Mouse (Mus musculus) heart, postnatal 14 days (tissue): ENCODE results near the gene Stag3. TPM values are rescaled to one million over a fixed set of nuclear protein-coding genes. Genes with fewer than 3 reads are reported as not detected.
A peak's percentile ranks its signal among the peaks of the same experiment; 100 is the strongest.

Source experiments
- DNase-seq, 2 experiments: peaks; one replicate each; pipeline ENCODE4 v3.0.0; 2021 to 2022
- intact Hi-C: fragments of 180-260 bp; cut with DNase I; formaldehyde crosslinking; loops from one replicate; pipeline ENCODE4 v1.15.1; 2025
- long read RNA-seq, 2 experiments: library from polyadenylated mRNA; stranded (forward); transcript quantifications; one replicate each; pipeline ENCODE4 v2.0.0; 2021
- total RNA-seq, 2 experiments: library from RNA; stranded (reverse); gene quantifications; 2 replicates each; pipeline ENCODE4 v1.2.3; 2021

Stag3 gene
- total RNA-seq, result under 1 TPM; 0.14 to 0.34 TPM
- long read RNA-seq, experiment 1, result 0 reads
- long read RNA-seq, experiment 2, result 0 reads

DNA sequence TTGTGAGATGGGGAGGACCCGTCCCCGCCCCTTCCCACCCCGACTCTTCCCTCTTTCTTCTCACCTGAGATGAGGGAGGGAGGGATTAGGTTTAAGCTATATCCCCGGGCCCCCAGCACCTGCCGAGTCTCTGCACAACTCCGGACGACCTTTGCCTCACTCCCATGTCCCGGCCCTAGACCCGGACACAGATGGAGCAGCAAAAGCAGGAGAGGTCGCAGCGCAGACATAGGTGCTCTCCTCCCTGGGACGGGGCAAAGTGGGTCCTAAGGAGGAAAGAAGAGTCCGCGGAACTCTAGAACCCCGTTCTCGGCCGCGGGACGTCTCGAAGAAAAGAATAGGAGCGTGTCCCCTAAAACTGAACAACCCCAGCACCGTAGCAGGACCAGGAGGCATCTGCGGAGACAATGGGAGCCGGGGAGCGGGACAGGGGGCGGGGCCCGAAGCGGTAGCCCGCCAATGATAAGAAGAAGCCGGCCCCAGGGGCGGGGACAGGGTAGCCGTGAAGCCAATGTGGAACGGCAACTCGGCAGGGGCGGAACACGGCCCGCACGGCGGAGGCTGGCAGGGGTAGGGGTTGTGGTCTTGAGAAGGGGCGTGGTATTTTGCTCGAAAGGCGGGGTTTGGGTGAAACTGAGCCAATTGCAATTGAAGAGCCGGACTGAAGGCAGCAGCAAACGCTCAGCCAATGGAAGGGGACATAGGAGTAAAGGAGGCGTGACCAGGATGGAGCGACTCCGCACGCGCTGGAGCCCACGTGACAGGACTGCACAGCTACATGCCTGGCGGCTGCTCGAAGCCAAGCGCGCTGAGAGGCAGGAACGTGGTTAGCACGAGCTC lies at the start of gene Stag3, which contains the start of the genes Gm43720 and Gpc2:
Stag3 (plus strand) TSS at position 656 of the 840 bp plus-strand sequence.
Gm43720 (minus strand) TSS at position 374 of the 840 bp plus-strand sequence.
Gpc2 (minus strand) TSS at position 421 of the 840 bp plus-strand sequence.
- intact Hi-C loops, result no loop called here
- peak; percentile 80 to 81 for DNase-seq

DNA sequence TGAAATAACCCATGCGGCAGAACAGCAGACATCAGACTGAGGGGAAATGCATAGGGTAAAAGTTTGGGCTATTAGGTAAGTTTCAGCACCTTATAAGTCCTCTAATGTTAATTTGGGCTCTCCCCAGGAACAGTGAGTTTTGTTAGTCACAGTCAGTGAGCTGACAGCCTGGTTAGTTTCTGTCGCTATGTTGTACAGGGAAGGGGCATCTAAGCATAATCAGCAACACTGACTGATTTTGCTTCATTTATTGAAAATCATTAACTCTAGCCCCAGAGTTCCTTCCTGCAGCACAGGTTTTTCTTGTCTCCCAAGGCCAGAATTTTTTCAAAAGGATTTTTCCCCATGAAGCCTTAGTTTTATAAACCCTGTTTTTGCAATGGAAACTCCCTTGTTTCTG lies 46.3 kb upstream of the Stag3 start:
- intact Hi-C loops, result no loop called here
- DNase-seq, result no peak

DNA sequence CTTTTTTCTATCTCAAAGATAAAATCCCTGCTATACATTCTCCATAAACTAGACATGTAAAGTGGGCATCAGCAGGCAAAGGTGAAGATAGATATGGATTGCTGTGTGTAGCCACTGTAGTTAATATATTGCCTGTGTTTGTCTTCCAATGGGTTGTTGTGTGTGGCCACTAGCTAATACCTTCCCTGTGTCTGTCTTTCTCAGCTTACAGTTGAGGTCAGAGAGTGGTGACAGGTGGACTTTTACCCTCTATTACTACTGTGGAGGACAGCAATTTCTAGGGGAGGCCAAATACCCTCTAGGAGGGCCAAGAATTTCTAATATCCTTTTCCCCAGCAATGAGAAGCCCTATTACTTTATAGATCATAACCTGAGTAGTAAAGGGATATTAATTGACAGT lies 45.8 kb upstream of the Stag3 start:
- intact Hi-C loops, result no loop called here
- DNase-seq, result no peak

DNA sequence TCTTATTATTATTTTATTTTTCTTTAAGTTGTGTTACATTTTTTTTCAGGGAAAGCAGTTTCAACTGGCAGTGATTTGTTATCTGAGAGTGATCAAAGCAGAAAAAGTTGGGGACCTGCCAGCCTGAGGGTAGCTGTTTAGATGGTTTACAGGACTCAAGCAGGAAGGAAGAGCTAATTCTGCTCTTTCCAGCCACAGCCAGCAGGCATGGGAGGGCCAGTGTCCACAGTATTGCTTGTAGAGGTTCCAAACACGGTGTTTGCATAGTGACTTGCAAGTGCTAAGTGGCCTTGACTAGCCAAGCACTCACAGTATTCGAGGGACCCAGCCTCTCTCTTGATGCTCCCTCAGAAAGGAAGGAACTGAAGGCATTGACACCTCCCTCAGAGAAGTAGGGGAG lies 38.5 kb upstream of the Stag3 start:
- intact Hi-C loops, result no loop called here
- DNase-seq, result no peak

DNA sequence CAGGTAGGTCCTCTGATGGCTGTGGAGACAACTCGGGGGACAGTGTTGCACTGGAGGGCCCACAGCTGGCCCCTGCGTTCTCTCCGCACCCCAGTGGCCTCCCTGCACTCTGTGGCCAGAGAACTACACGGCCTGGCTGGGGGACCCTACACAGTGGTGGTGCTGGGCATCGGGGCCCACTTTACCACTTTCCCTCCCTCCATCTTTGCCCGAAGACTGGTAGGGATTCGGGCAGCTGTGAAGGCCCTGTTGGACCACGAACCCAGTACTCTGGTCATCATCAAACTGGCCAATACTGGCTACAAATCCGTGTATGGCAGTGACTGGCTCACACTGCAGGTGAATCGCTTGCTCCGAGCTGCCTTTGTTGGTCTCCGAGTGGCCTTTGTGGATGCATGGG lies 28.9 kb upstream of the Stag3 start:
- intact Hi-C loops, result loop anchor here (2.0 kb wide), 1 partner anchor 50 kb away; no protein-coding TSS in a partner anchor
- DNase-seq, result no peak

DNA sequence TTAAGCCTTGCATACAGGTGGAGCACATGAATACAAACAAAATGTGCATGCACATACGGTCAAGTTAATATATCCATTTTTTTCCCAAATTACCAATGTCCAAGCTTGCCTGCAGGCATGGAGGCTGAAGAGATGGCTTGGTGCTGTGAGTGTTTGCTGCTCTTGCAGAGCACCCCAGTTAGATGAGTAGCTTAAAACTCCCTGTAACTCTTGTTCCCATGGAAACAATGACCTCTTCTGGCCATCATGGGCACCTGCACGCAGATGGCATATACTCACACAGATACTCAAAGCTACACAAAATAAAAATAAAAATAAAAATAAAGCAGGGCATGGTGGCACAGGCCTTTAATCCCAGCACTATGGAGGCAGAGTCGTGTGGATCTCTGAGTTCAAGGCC lies 27.0 kb upstream of the Stag3 start:
- intact Hi-C loops, result no loop called here
- no peak for DNase-seq

DNA sequence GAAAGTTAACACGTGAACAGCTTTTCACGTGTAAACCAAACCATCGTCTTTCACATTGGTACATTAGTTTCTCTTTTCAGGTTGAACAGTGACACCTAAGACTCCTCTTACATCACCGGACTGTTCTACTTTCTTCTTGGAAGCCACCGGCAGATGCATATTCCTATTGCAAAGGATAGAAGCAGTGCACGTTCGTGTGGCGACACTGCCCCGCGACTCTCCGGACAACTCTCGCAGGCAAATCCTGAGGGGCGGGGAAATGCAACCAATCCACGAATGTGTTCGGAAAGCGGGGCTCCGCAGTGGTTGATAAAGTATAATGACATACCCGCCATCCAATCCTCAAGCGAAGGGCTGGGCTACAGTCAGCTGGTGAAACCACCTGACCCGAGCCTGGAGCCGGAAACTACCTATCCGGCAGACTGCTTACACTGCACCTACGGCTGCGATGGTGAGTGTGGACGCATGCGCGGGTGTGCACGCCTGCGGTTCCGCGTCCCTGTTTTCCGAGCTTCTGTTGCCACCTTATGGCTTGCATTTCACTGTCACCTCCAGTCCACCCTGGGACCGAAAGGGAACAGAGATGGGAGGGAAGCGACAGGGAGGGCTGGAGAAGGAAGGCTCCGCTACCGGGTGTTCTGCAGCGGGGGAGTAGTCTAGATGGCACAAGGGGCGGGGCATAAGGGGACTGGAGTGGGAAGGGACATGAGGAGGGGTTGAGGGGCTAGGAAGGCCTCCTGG lies 24.5 kb upstream of the Stag3 start, which contains the start of gene Lamtor4:
Lamtor4 (plus strand) TSS at position 130 of the 741 bp plus-strand sequence.
- DNase-seq, result peak; percentile 88 to 91
- intact Hi-C loops, result loop anchor here (5.0 kb wide), 1 partner anchor 187 kb away; the partner anchor contains the start of gene Zfp157

DNA sequence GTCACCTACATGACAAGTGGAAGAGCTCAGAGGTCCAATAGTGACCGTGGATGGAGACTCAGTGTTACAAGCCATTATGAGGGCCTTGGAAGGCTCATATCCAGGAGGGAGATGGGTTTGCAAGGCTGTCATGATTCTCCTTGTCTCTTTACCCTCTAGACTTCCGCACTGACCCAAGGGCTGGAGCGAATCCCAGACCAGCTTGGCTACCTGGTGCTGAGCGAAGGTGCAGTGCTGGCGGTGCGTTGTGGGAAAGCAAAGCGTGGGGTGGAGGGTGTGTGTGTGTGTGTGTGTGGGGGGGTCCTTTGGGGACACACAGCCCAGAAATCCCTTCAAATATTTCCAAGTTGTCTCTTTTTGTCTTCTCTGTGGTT lies 24.0 kb upstream of the Stag3 start:
- intact Hi-C loops, result loop anchor here (5.0 kb wide), 1 partner anchor 186 kb away; the partner anchor contains the start of gene Zfp157
- no peak for DNase-seq

DNA sequence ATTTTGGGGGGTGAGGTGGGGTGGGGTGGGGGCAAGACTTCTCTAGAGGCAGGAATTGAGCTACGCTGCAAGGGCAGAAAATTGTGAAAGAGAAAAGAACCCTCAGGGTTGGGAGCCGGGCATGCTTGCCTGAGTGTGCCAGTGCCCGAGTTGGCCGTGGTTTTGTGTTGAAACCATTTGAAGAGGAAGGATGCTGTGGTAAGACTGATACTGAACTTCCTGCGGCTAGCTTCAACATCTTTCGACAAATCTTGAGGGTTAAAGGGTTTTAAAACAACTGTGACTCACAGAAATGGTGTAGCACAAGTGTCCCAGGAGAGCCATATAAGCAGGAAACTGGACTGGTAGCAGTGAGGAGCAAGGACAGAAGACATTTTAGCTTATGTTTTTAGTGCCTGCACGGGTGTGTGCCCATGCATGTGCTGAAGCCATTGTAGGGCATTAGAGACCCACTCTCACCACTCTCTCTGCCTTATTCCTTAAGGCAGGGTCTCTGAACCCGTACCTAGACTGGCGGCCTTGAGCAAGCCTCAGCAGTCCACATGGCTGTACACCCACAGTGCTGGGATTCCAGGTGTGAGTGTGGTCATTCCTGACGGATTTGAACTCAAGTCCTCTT lies 23.0 kb upstream of the Stag3 start:
- intact Hi-C loops, result loop anchor here (5.0 kb wide), 1 partner anchor 185 kb away; the partner anchor contains the start of gene Zfp157

DNA sequence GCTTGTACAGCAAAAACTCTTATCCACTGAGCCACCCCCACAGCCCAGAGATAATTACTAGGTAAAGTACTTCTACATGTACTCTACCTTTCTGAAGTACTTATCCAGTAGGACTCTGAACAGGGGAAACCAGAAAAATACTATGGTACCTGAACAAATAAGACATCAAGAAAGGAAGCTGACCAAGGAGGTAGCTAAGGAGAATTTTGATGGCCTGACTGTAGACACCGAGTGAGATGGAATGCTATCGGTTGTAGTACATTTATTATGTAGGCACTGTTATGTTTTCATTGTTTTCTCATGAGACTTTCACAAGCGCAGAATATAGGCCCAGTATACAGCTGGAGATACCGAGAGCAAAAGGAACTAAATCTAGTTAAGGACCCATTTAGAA lies 22.5 kb upstream of the Stag3 start:
- intact Hi-C loops, result loop anchor here (5.0 kb wide), 1 partner anchor 185 kb away; the partner anchor contains the start of gene Zfp157
- no peak for DNase-seq

More for the DNA sequence above, 23.0 kb upstream of the Stag3 start:
- DNase-seq, result no peak

DNA sequence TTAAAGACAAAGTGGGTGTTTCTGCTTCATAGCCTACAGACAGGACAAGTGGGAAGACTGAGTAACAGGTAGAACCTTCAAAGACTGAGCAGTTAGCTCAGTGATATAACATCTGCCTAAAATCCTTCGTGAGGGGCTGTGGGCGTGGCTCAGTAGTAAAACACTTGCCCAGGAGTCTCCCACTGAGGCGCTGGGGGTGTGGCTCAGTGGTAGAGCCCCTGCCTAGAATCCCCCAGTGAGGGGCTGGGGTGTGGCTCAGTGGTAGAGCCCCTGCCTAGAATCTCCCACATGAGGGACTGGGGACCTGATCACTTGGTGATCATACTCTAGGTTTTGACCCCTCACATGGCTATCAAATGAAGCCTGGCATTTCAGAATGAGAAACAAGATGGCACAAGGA lies 22.0 kb upstream of the Stag3 start:
- no peak for DNase-seq
- intact Hi-C loops, result loop anchor here (5.0 kb wide), 1 partner anchor 184 kb away; the partner anchor contains the start of gene Zfp157

DNA sequence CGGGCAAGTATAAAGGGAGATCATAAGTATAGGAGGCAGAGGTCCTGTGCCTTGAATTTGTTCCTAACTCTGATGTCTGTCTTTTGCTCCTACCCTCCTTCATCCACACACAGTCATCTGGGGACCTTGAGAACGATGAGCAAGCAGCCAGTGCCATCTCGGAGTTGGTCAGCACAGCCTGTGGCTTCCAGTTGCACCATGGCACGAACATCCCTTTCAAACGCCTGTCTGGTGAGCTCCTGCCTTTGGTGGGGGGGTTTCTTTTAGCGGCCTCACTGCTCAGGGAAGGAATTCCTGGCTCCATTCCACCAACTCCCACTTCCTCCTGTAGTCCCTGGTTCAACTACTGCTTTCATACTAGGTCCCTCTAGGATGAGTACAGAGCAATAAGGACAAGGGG lies 21.5 kb upstream of the Stag3 start:
- intact Hi-C loops, result loop anchor here (5.0 kb wide), 1 partner anchor 184 kb away; the partner anchor contains the start of gene Zfp157
- no peak for DNase-seq

DNA sequence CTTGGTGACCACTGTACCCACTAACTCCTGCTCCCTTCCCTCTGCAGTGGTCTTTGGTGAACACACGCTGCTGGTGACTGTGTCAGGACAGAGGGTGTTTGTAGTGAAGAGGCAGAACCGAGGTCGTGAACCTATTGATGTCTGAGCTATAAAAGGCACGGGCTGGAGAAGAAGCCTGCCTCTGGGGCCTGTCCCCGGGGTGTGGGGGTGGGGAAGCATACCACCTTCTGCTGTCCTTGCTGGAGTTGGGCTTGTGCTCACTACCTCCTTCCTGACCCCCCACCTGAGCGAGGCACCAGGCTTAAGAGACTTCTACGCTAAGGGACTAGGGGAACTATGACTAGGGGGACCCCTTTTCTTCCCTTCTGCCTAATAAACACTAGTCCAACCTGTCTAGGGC lies 21.0 kb upstream of the Stag3 start:
- no peak for DNase-seq
- intact Hi-C loops, result loop anchor here (5.0 kb wide), 1 partner anchor 183 kb away; the partner anchor contains the start of gene Zfp157

DNA sequence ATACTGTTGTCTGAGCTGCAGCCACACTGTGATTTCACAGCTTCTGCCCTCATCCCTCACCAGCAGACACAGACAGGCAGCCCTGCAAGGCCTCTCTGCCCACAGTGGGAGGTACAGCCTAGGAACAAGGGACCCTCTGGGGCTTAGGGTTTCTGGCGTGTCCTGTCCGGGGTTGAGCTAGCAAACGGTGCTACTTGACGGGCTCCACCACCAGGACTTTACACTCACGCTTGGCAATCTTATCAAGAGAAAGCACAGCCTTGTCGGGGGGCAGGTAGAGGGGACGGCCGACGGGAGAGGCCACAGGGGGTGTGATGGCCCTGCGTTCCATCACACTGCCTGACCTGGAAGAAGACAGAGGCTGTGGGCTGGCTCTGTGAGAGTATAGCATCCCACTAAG lies 20.0 kb upstream of the Stag3 start:
- no peak for DNase-seq
- intact Hi-C loops, result loop anchor here (5.0 kb wide), 1 partner anchor 192 kb away; no protein-coding TSS in a partner anchor

DNA sequence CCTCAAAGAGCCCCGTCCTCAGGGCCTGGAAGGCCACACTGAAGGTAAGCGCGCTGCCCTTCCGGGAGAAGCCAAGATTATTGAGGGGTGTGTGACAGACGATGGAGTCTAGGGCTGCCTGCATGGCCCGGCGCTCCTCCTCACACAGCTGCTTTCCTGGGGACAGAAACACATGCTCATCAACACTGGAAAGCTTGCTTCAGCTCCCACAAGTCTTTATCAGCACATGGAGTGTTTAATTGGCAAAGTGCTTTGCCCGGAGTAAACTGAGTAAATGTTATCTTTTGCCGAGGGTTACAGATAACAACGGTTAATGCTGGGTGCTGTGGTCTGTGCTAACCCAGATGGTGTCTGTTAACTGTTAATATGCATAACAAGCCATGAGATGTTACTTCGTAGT lies 19.2 kb upstream of the Stag3 start:
- no peak for DNase-seq
- intact Hi-C loops, result loop anchor here (5.0 kb wide), 1 partner anchor 191 kb away; no protein-coding TSS in a partner anchor

DNA sequence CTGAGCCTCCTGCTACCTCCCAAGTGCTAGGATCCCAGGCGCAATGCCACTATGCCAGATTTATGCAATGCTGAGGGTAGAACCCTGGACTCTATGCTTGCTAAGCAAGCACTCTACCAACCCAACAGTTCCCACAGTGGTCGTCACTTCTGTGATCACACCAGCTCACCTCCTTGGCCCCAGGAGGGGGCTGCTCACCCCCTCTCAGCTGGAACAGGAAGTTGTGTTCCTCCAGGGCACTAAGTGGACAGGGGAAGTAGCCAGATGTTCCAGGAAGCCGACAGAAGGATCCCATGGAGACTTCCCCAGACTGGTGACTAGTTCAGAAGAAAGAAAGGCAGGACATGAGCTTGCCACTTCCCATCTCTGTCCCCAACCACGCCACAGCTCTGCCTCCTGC lies 18.0 kb upstream of the Stag3 start:
- no peak for DNase-seq
- intact Hi-C loops, result loop anchor here (5.0 kb wide), 1 partner anchor 190 kb away; no protein-coding TSS in a partner anchor

DNA sequence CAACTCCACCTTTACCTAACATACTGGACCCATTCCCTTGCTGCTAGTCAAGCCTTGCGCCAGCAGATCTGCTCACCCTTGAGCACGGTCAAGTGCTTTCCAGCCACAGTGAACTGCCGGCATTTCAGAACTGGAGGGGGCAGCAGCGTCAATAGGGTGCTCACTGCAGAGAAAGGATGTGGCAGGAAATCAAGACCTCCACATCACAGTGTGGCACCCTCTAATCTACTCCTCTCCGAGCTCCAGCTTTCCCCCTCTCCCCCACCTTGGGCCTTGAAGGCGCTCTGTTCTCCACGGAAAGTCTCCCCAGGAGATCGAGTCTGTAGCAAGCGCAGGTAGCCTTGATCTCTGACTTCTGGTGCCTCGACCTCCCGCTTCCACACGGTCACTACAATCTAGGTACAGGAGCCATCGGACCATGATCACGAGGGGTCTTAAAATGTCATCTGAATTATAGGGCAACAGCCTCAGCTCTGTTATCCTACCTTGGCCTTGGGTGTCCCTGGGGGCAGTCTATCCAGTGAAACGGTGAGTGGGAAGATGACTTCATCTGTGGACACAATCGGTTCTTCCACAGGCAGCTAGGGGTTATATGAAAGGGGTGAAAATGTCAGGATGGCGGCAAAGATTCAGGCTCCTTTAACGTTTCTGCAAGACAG lies 17.3 kb upstream of the Stag3 start:
- no peak for DNase-seq
- intact Hi-C loops, result loop anchor here (5.0 kb wide), 1 partner anchor 190 kb away; no protein-coding TSS in a partner anchor

DNA sequence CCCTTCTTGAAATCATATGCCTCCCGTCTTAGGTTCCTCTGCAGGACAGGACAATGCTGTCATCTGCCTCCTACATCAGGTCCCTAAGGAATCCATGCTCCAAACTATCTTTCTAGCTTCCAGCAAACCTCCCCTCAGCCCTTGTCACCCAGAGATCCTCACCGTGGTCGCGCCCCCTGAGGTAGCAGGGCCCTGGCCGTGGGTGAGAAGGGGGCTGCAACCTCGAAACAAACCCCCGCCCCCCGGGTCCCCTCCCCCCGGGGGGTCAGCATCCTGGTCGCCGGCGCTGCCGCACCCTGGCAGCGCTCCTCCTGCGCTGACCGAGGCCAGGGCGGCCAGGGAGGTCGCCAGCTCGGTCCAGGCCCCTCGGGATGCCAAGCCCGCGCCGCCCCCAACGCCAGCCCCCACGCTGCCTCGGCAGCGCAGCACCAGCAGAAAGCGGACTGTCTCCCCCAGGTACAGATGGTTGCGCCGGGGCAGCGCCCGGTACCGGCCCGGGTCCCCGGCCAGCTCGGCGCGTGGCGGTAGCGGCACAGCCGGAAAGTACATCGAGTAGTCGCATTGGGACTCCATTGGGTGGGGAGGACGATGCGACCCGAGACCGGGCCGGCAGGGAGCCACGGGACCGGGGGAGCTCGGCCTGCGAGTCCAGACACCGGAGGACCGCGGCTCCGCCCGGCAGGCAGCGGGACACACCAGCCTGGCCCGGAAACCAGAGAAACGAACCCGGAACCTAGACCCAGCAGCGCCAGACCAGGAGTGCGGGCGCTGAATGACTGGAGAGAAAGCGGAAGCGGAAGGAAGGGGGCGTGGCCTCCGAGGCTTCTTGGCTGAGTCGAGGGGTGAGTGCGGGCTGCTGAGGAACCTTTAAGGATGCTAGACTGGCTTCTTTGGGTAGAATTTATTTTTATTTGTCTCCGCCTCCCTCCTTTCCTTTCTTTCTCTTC lies 16.5 kb upstream of the Stag3 start, which contains the start of gene BC037034:
BC037034 (minus strand) TSS at position 774 of the 947 bp plus-strand sequence.
- DNase-seq, result peak; percentile 88 to 92
- intact Hi-C loops, result loop anchor here (5.0 kb wide), 1 partner anchor 189 kb away; no protein-coding TSS in a partner anchor
